Mouse (Mus musculus) embryonic facial prominence, embryonic 12.5 days (tissue): ENCODE data around the gene Baiap2l2. TPM values are rescaled to one million over a fixed set of nuclear protein-coding genes. Genes with fewer than 3 reads are reported as not detected.

Experiments
- ATAC-seq: fragments of 200-750 bp; cut with Nextera tagmentation; 2 replicates; pipeline ENCODE4 v1.8.0; 2017; ENCODE audit not compliant: insufficient number of reproducible peaks, insufficient read depth, low FRiP score, low TSS enrichment
- H3K27ac ChIP-seq: fragments of 300-500 bp; sonication (generic); 2 replicates; pipeline ENCODE4 v1.5.1; 2016; ENCODE audit warnings: mild to moderate bottlenecking
- H3K27me3 ChIP-seq: fragments of 300-500 bp; sonication (generic); 2 replicates; pipeline ENCODE4 v1.6.1; 2016; ENCODE audit warnings: mild to moderate bottlenecking, moderate library complexity
- H3K36me3 ChIP-seq: fragments of 300-500 bp; sonication (generic); 2 replicates; pipeline ENCODE4 v1.6.1; 2016; ENCODE audit warnings: mild to moderate bottlenecking
- H3K4me1 ChIP-seq: fragments of 300-500 bp; sonication (generic); 2 replicates; pipeline ENCODE4 v1.6.1; 2016
- H3K4me2 ChIP-seq: fragments of 300-500 bp; sonication (generic); replicated peaks from 2 replicates; pipeline ENCODE4 v1.6.1; 2016; ENCODE audit warnings: mild to moderate bottlenecking, moderate library complexity
- H3K4me3 ChIP-seq: fragments of 300-500 bp; sonication (generic); 2 replicates; pipeline ENCODE4 v1.5.1; 2016; ENCODE audit warnings: mild to moderate bottlenecking
- H3K9ac ChIP-seq: fragments of 300-500 bp; sonication (generic); 2 replicates; pipeline ENCODE4 v1.6.1; 2016; ENCODE audit warnings: mild to moderate bottlenecking, moderate library complexity
- H3K9me3 ChIP-seq: fragments of 300-500 bp; sonication (generic); 2 replicates; pipeline ENCODE4 v1.6.1; 2016; ENCODE audit warnings: mild to moderate bottlenecking, moderate library complexity
- WGBS: fragments of 180-500 bp; shearing (Covaris S2); methylation state at CpG from one replicate; pipeline ENCODE4 v1.1.7; 2016; 5-methylcytosine and 5-hydroxymethylcytosine counted together
- polyA plus RNA-seq: library from polyadenylated mRNA; unstranded; fragments of >200 nt; fragmentation: Nextera tagmentation; extraction: Ambion mirVana; gene quantifications from 2 replicates; pipeline ENCODE4 v1.2.1, GENCODE M21; 2016

Baiap2l2 gene
- polyA plus RNA-seq, 1 experiment from 2014 or later, result 10.7 TPM

GRCm38 (mm10) chr15:79273020-79273419 lies 12.3 kb downstream of the Baiap2l2 start:
- Histone ChIP-seq H3K36me3 (no peaks in the 10 kb centered on the region), H3K9me3 (no peaks in the 10 kb centered on the region), H3K27me3 (peaks cover 14% of the 10 kb centered on the region; the same call in 1 of the 2 replicates), H3K4me1 (peaks cover 8% of the 10 kb centered on the region; the same call in 1 of the 2 replicates), H3K27ac (no peak overlapping the region), H3K4me2 (no peak overlapping the region), H3K9ac (no peak overlapping the region), H3K4me3 (no peak overlapping the region)
- 63% methylated on average over 10 of the region's 10 CpGs for WGBS
- no peak for ATAC-seq

GRCm38 (mm10) chr15:79271124-79271746 lies 14.1 kb downstream of the Baiap2l2 start:
- no peak overlapping the region for H3K9ac ChIP-seq
- 14% methylated on average over 17 of the region's 17 CpGs for WGBS

GRCm38 (mm10) chr15:79270317-79271123 lies 14.8 kb downstream of the Baiap2l2 start:
- Histone ChIP-seq H3K4me2 (peak overlapping the region; percentile 54), H3K9ac (no peak overlapping the region), H3K4me1 (peaks cover 8% of the 10 kb centered on the region; the same call in 1 of the 2 replicates), H3K4me3 (peak overlapping the region; percentile 29), H3K9me3 (no peaks in the 10 kb centered on the region), H3K27ac (no peak overlapping the region), H3K27me3 (peaks cover 14% of the 10 kb centered on the region; the same call in 1 of the 2 replicates), H3K36me3 (no peaks in the 10 kb centered on the region)
- peak; percentile 30; the same call in 1 of the 2 replicates for ATAC-seq
- WGBS, result 2% methylated on average over 33 of the region's 33 CpGs

More at GRCm38 (mm10) chr15:79271124-79271746, 14.1 kb downstream of the Baiap2l2 start:
- Histone ChIP-seq H3K4me3 (0 out of 2 replicates have a peak overlapping the region, but pooled peaks have one; percentile 29), H3K27ac (no peak overlapping the region), H3K36me3 (no peaks in the 10 kb centered on the region), H3K9me3 (no peaks in the 10 kb centered on the region), H3K4me2 (peak overlapping the region; percentile 54), H3K27me3 (peaks cover 14% of the 10 kb centered on the region; the same call in 1 of the 2 replicates), H3K4me1 (peaks cover 8% of the 10 kb centered on the region; the same call in 1 of the 2 replicates)
- ATAC-seq, result no peak

- Histone ChIP-seq H3K27me3 (peaks cover 14% of the 10 kb centered on the region; the same call in 1 of the 2 replicates), H3K9me3 (no peaks in the 10 kb centered on the region), H3K4me3 (no peak overlapping the region), H3K9ac (no peak overlapping the region), H3K36me3 (no peaks in the 10 kb centered on the region), H3K4me1 (peaks cover 8% of the 10 kb centered on the region; the same call in 1 of the 2 replicates), H3K4me2 (no peak overlapping the region), H3K27ac (no peak overlapping the region)
- no peak for ATAC-seq
- WGBS, result 13% methylated on average over 1 of the region's 1 CpGs
These were observed 16.8 kb downstream of the Baiap2l2 start for GRCm38 (mm10) chr15:79268521-79268920.

GRCm38 (mm10) chr15:79265384-79265783 lies 20.0 kb downstream of the Baiap2l2 start:
- no peaks in the 10 kb centered on the region for H3K9me3 ChIP-seq
- H3K27ac ChIP-seq, result no peak overlapping the region
- H3K4me1 ChIP-seq, result peaks cover 14% of the 10 kb centered on the region; the same call in 1 of the 2 replicates
- H3K27me3 ChIP-seq, result peaks cover 29% of the 10 kb centered on the region
- no peak overlapping the region for H3K4me2 ChIP-seq
- 66% methylated on average over 4 of the region's 4 CpGs for WGBS
- ATAC-seq, result no peak
- no peak overlapping the region for H3K4me3 ChIP-seq
- H3K36me3 ChIP-seq, result no peaks in the 10 kb centered on the region
- H3K9ac ChIP-seq, result no peak overlapping the region

- Histone ChIP-seq H3K36me3 (no peaks in the 10 kb centered on the region), H3K9me3 (no peaks in the 10 kb centered on the region), H3K4me1 (peaks cover 14% of the 10 kb centered on the region; the same call in 1 of the 2 replicates), H3K27ac (no peak overlapping the region), H3K4me3 (no peak overlapping the region), H3K4me2 (no peak overlapping the region), H3K27me3 (peaks cover 45% of the 10 kb centered on the region), H3K9ac (no peak overlapping the region)
- no peak for ATAC-seq
- WGBS, result 94% methylated on average over 6 of the region's 6 CpGs
These were observed 21.6 kb downstream of the Baiap2l2 start for GRCm38 (mm10) chr15:79263726-79264125.

GRCm38 (mm10) chr15:79262786-79263309 lies 22.5 kb downstream of the Baiap2l2 start:
- Histone ChIP-seq H3K4me2 (peak overlapping the region; percentile 100; the same call in 1 of the 2 replicates), H3K4me3 (no peak overlapping the region), H3K27ac (no peak overlapping the region), H3K4me1 (peaks cover 19% of the 10 kb centered on the region; the same call in 1 of the 2 replicates), H3K9me3 (no peaks in the 10 kb centered on the region), H3K36me3 (no peaks in the 10 kb centered on the region), H3K27me3 (peaks cover 52% of the 10 kb centered on the region), H3K9ac (no peak overlapping the region)
- ATAC-seq, result no peak
- 90% methylated on average over 3 of the region's 3 CpGs for WGBS

- Histone ChIP-seq H3K27ac (no peak overlapping the region), H3K4me2 (peak overlapping the region; percentile 100)
- no peak for ATAC-seq
These were observed 23.0 kb downstream of the Baiap2l2 start for GRCm38 (mm10) chr15:79262375-79262774.

GRCm38 (mm10) chr15:79261757-79262156 lies 23.6 kb downstream of the Baiap2l2 start:
- ATAC-seq, result peak; percentile 41
- WGBS, result 1% methylated on average over 26 of the region's 28 CpGs
- Histone ChIP-seq H3K27ac (no peak overlapping the region), H3K36me3 (no peaks in the 10 kb centered on the region), H3K4me3 (peak overlapping the region; percentile 77), H3K27me3 (peaks cover 52% of the 10 kb centered on the region), H3K9ac (peak overlapping the region; percentile 71), H3K9me3 (no peaks in the 10 kb centered on the region), H3K4me1 (peaks cover 19% of the 10 kb centered on the region; the same call in 1 of the 2 replicates), H3K4me2 (peak overlapping the region; percentile 100)

More at GRCm38 (mm10) chr15:79262375-79262774, 23.0 kb downstream of the Baiap2l2 start:
- peaks cover 19% of the 10 kb centered on the region; the same call in 1 of the 2 replicates for H3K4me1 ChIP-seq
- peaks cover 52% of the 10 kb centered on the region for H3K27me3 ChIP-seq
- 22% methylated on average over 13 of the region's 13 CpGs for WGBS
- no peaks in the 10 kb centered on the region for H3K36me3 ChIP-seq
- H3K9ac ChIP-seq, result no peak overlapping the region
- H3K4me3 ChIP-seq, result no peak overlapping the region
- H3K9me3 ChIP-seq, result no peaks in the 10 kb centered on the region

- H3K4me3 ChIP-seq, result peak overlapping the region; percentile 77
These were observed 24.1 kb downstream of the Baiap2l2 start for GRCm38 (mm10) chr15:79261095-79261725.

GRCm38 (mm10) chr15:79258521-79258920 lies 26.8 kb downstream of the Baiap2l2 start:
- Histone ChIP-seq H3K4me2 (no peak overlapping the region), H3K4me1 (peaks cover 19% of the 10 kb centered on the region; the same call in 1 of the 2 replicates), H3K27ac (no peak overlapping the region), H3K9me3 (no peaks in the 10 kb centered on the region), H3K36me3 (no peaks in the 10 kb centered on the region), H3K4me3 (no peak overlapping the region), H3K27me3 (peaks cover 66% of the 10 kb centered on the region), H3K9ac (no peak overlapping the region)
- ATAC-seq, result no peak
- 36% methylated on average over 17 of the region's 17 CpGs for WGBS

More at GRCm38 (mm10) chr15:79261095-79261725, 24.1 kb downstream of the Baiap2l2 start:
- Histone ChIP-seq H3K4me1 (peaks cover 19% of the 10 kb centered on the region; the same call in 1 of the 2 replicates), H3K36me3 (no peaks in the 10 kb centered on the region), H3K9me3 (no peaks in the 10 kb centered on the region), H3K27me3 (peaks cover 52% of the 10 kb centered on the region), H3K27ac (no peak overlapping the region), H3K4me2 (peak overlapping the region; percentile 100), H3K9ac (peak overlapping the region; percentile 71)
- WGBS, result 2% methylated on average over 54 of the region's 62 CpGs
- peak; percentile 47 for ATAC-seq
